Mouse (Mus musculus) cortical plate, adult 2 months (tissue): ENCODE results near the gene Lpin2.

Experiments
- CTCF ChIP-seq: fragments of 200-500 bp; IDR thresholded peaks from 2 replicates; pipeline ENCODE4 v1.5.1; 2011; ENCODE audit warnings: mild to moderate bottlenecking, control low read depth, low read length; ENCODE audit not compliant: insufficient read depth; ENCODE audit errors: extremely low read depth
- POLR2A ChIP-seq: fragments of 200-500 bp; IDR thresholded peaks from 2 replicates; pipeline ENCODE4 v1.6.1; 2011; ENCODE audit warnings: mild to moderate bottlenecking, low read length, control low read depth; ENCODE audit not compliant: insufficient read depth; ENCODE audit errors: extremely low read depth

DNA sequence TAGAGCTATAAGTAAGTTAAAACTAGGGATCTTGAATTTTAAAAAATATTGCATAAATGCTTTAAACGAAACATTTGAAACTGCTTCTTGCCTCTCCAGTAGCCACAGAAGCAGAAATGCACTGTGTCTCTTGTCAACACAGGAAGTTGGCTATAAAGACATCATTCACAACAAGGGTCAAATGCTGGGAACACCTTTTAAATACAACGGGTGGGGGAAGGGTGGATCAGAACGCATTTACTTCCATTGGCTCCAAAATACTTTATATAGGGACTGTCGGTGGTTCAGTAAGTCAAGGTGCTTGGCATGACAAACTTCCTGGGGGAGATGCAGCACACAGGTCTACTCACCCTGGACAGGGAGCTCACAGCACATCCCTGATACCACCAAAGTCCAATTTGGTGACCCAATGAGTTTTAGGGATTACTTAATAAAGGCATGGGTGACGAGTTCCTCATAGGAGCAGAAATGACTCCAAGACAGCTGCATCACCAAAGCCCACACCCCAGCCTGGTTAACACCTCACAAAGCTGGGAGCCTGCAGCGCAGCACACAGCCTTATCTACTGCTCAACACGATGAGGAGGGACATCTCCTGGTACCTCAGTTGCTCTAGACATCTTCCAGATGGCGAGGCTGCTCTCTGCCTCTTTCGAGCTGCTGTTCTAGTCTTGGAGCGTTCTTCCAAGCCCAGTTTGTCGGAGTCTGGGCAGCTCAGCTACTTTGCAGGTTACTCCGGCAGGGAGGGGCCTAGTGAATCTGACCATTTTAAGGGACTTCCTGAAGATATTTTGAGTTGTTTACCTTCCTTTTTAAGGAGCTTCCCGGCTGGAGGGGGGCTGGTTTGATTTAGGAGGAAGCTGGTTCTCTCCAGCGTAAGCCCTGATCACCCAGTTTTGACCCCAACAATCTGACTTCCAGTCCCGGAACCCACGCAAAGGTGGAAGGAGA lies 45.7 kb upstream of the Lpin2 start:
- TF ChIP-seq CTCF (no peak), POLR2A (no peak)
